Mouse (Mus musculus): ENCODE results near the gene Ralb. TPM values are rescaled to one million over a fixed set of nuclear protein-coding genes. Genes with fewer than 3 reads are reported as not detected.

The Ralb gene
- polyA plus RNA-seq, 1 experiment, result 54.6 TPM

DNA sequence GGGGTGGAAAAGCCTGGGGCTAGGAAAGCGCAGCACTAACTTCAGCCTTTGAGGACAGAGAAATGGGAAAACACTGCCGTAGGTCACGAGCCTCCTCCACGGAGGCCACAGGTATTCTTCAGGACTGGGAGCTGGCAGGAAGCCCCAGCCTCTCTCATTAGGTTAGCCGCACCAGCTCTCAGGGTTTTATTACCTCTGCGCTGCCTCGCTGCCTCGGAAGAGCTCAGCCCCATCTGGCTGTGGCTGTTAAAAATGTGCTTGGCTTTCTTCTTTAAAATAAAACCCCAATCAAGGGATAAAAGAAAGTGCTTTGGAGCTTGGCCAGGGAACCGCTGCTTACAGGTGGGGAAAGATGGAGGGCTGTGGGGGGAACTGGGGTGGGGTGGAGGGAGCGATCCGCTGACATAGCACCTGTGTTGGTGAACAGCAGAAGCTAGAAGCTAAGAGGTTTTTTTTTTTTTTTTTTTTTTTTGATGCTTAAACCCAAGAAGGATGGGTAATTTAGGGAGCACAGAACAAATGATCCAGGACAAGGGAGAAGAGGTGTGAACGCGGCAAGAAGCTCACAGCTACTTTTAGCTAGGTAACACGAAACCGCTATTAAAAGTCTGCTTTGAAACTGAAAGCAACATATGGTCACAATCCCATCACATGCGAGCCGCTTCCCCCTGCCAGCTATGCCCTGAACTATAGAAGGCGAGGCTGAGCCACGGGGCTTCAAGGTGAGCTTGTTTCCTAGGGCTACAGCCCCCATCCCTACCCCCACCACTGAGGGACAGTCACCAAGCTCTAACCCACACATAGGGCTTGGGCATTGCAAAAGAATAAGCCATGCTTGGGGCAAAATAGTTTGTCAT, 47.7 kb downstream of the Ralb start:
- Histone ChIP-seq H3K36me3 (ENCODE audit: control insufficient read depth, insufficient read depth, low read length) (no peaks in the 10 kb centered on the region), H3K4me3 (ENCODE audit: insufficient read depth, low read depth, low read length) (0 out of 2 replicates have a peak overlapping the region, but pooled peaks have one; percentile 16), H3K4me1 (ENCODE audit: control insufficient read depth, insufficient read depth, low read length) (peaks cover 5% of the 10 kb centered on the region; the same call in 1 of the 2 replicates), H3K27me3 (replicated peaks; ENCODE audit: control insufficient read depth, insufficient read depth, low read length) (no peaks in the 10 kb centered on the region), H3K27ac (ENCODE audit: insufficient read depth, low read depth, low read length) (no peak overlapping the region)
- WGBS, result 12% methylated on average over 19 of the region's 19 CpGs
- TF ChIP-seq POLR2A (IDR thresholded peaks at IDR 0.05; ENCODE audit: low read depth, low read length) (no peak), CTCF (conservative IDR thresholded peaks at IDR 0.05; ENCODE audit: insufficient read depth, insufficient read length, low read depth, low read length) (no peak)
- peak; percentile 39 for DNase-seq

DNA sequence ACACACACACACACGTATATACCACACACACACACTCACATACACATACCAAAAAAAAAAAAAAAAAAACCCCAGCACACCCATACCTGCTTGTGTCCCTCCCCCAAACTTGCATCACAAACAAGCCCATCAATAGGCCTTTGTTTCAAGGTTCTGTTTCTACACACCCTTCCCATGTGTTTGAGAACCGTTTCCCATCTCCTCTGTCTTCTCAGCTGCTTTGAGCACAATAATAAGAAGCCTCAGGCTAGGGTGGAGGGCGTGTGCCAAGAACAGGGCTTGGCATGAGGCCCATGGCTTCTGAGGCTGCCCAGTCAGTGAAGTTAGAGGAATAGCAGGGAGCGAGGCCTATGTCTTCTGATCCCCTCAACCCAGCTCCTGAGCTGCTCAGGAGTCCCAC, 50.9 kb downstream of the Ralb start:
- H3K4me1 ChIP-seq (ENCODE audit: control insufficient read depth, insufficient read depth, low read length), result peaks cover 5% of the 10 kb centered on the region; the same call in 1 of the 2 replicates
- H3K36me3 ChIP-seq (ENCODE audit: control insufficient read depth, insufficient read depth, low read length), result no peaks in the 10 kb centered on the region
- no peak for DNase-seq
- 62% methylated on average over 3 of the region's 4 CpGs for WGBS
- no peak overlapping the region for H3K4me3 ChIP-seq (ENCODE audit: insufficient read depth, low read depth, low read length)
- no peak for TF ChIP-seq POLR2A (IDR thresholded peaks at IDR 0.05; ENCODE audit: low read depth, low read length)
- no peaks in the 10 kb centered on the region for H3K27me3 ChIP-seq (replicated peaks; ENCODE audit: control insufficient read depth, insufficient read depth, low read length)
- H3K27ac ChIP-seq (ENCODE audit: insufficient read depth, low read depth, low read length), result no peak overlapping the region

DNA sequence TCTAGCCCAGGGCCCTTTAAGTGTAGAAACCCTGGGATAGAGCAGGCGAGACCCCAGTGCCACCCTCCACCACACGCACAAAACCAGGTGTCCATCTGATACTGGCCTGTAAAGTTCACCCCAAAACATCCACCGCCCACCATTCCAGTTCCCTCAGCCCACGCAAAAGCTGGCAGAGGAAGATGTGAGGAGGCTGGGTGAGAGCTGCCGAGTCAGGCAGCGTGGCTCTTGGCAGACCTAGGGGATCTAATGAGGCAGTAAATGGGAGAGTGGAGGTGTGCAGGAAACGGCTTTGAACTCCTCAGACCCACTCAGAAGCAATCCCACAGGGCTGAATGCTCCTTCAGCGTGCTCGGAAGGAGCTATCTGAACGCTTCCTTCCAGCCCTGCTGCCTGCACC, 53.2 kb downstream of the Ralb start:
- H3K36me3 ChIP-seq (ENCODE audit: control insufficient read depth, insufficient read depth, low read length), result no peaks in the 10 kb centered on the region
- WGBS, result 61% methylated on average over 10 of the region's 10 CpGs
- H3K4me1 ChIP-seq (ENCODE audit: control insufficient read depth, insufficient read depth, low read length), result no peaks in the 10 kb centered on the region
- TF ChIP-seq POLR2A (IDR thresholded peaks at IDR 0.05; ENCODE audit: low read depth, low read length) (no peak), CTCF (conservative IDR thresholded peaks at IDR 0.05; ENCODE audit: insufficient read depth, insufficient read length, low read depth, low read length) (no peak)
- H3K27ac ChIP-seq (ENCODE audit: insufficient read depth, low read depth, low read length), result no peak overlapping the region
- H3K27me3 ChIP-seq (replicated peaks; ENCODE audit: control insufficient read depth, insufficient read depth, low read length), result no peaks in the 10 kb centered on the region
- DNase-seq, result no peak
- H3K4me3 ChIP-seq (ENCODE audit: insufficient read depth, low read depth, low read length), result no peak overlapping the region

DNA sequence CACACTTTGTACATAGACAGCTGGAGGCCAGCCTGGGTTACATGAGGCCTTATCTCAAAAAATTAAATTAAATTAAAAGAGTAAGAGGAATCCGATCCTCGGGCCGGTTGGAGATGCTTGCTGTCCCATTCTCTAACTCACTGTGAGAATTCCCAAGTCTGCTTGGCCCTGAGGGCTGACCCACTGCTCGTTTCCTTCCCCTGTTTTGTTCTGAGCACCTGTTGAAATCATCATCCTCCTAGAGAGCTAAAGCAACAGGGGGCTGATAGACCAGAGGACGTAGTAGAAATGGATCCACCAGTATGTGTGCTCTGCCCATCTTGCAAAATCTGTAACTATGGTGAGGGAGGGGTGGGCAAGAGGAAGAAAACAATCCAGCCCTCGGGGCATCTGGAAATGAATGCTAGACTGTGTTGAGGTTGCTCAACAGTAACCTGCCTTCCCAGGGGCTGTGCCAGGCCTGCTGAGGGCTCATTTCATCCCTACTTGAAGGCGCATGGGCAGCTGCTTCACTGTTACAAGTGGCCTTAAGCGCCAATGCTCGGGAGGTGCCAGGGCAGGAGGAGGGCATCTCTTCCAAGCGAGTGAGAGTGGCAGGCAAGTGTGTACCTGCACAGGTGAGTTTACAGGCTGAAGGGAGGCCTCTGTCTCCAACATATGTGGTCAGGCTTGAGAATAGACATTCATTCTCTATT, 53.8 kb downstream of the Ralb start:
- no peak for DNase-seq
- no peak overlapping the region for H3K4me3 ChIP-seq (ENCODE audit: insufficient read depth, low read depth, low read length)
- 80% methylated on average over 10 of the region's 10 CpGs for WGBS
- H3K27me3 ChIP-seq (replicated peaks; ENCODE audit: control insufficient read depth, insufficient read depth, low read length), result no peaks in the 10 kb centered on the region
- no peaks in the 10 kb centered on the region for H3K36me3 ChIP-seq (ENCODE audit: control insufficient read depth, insufficient read depth, low read length)
- TF ChIP-seq POLR2A (IDR thresholded peaks at IDR 0.05; ENCODE audit: low read depth, low read length) (no peak), CTCF (conservative IDR thresholded peaks at IDR 0.05; ENCODE audit: insufficient read depth, insufficient read length, low read depth, low read length) (no peak)
- H3K27ac ChIP-seq (ENCODE audit: insufficient read depth, low read depth, low read length), result no peak overlapping the region
- no peaks in the 10 kb centered on the region for H3K4me1 ChIP-seq (ENCODE audit: control insufficient read depth, insufficient read depth, low read length)

DNA sequence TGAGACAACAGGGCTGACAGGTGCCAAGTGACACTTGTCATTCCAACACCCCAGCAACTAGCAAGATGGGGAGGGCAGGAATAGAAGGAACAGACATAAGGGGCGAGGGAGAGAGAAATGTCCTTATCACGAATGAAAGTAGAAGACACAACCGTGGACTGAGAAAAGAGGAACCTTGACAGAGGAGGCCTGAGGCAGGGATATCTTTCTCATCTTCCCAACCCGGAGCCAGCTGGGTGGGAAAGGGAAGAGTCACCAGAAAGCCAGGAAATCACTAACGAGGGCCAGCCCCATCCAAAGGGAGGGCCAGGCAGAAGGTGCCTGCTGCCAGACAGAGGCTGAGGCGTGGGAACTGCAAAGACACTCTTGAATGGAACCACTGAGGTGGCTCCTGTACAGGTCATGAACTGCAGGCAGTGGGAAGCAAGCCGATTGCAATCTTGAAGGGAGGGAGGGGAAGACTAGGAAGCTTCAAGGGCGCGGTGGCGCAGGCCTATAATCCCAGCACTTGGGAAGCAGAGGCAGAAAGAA, 57.8 kb downstream of the Ralb start:
- no peak overlapping the region for H3K27ac ChIP-seq (ENCODE audit: insufficient read depth, low read depth, low read length)
- no peaks in the 10 kb centered on the region for H3K27me3 ChIP-seq (replicated peaks; ENCODE audit: control insufficient read depth, insufficient read depth, low read length)
- no peak for DNase-seq
- WGBS, result 64% methylated on average over 10 of the region's 10 CpGs
- H3K36me3 ChIP-seq (ENCODE audit: control insufficient read depth, insufficient read depth, low read length), result no peaks in the 10 kb centered on the region
- no peak overlapping the region for H3K4me3 ChIP-seq (ENCODE audit: insufficient read depth, low read depth, low read length)
- TF ChIP-seq CTCF (conservative IDR thresholded peaks at IDR 0.05; ENCODE audit: insufficient read depth, insufficient read length, low read depth, low read length), result no peak
- TF ChIP-seq POLR2A (IDR thresholded peaks at IDR 0.05; ENCODE audit: low read depth, low read length), result no peak
- no peaks in the 10 kb centered on the region for H3K4me1 ChIP-seq (ENCODE audit: control insufficient read depth, insufficient read depth, low read length)

DNA sequence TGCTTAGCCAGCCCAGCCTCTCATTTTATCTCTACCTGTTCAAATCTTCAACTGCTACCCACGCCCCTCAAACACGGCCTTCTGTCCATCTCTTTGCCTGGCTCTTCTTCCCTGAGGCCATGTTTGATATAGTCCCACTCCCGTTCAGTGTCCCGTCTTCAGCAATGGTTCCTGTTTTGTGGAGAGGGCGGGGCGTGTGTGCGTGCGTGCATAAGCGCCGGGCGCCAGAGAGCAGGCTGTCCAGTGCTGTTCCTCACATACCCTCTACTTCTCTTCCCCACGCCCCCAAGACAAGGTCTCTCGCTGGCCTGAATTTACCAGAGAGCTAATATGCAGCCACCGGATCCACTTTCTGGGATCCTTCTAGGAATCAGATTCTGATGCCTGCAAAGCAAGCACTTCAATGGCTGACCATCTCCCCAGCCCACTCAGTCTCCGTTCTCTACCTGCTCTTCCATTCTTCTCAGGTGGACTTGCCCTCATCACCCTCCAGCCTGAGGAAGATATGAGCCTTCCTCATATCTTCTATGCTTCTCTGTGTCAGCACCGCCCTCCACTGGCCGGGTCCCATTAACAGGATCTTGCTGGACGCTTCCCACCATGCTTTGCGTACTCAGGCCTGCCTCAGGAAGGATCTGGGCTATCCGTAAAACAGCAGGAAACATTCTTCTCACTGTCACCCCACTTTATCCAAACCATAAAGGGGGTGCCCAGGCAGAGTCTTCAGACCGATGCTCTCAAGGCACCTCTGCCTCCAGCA, 60.8 kb downstream of the Ralb start:
- H3K36me3 ChIP-seq (ENCODE audit: control insufficient read depth, insufficient read depth, low read length), result no peaks in the 10 kb centered on the region
- no peak overlapping the region for H3K4me3 ChIP-seq (ENCODE audit: insufficient read depth, low read depth, low read length)
- 86% methylated on average over 21 of the region's 21 CpGs for WGBS
- TF ChIP-seq CTCF (conservative IDR thresholded peaks at IDR 0.05; ENCODE audit: insufficient read depth, insufficient read length, low read depth, low read length) (peak; percentile 24; the same call in 1 of the 2 replicates), POLR2A (IDR thresholded peaks at IDR 0.05; ENCODE audit: low read depth, low read length) (no peak)
- no peaks in the 10 kb centered on the region for H3K4me1 ChIP-seq (ENCODE audit: control insufficient read depth, insufficient read depth, low read length)
- no peak for DNase-seq
- no peak overlapping the region for H3K27ac ChIP-seq (ENCODE audit: insufficient read depth, low read depth, low read length)
- no peaks in the 10 kb centered on the region for H3K27me3 ChIP-seq (replicated peaks; ENCODE audit: control insufficient read depth, insufficient read depth, low read length)

Measured in kidney, adult 2 months (tissue).